Mouse (Mus musculus): ENCODE measurements around the gene Pitpnb.

Gene Pitpnb

DNA sequence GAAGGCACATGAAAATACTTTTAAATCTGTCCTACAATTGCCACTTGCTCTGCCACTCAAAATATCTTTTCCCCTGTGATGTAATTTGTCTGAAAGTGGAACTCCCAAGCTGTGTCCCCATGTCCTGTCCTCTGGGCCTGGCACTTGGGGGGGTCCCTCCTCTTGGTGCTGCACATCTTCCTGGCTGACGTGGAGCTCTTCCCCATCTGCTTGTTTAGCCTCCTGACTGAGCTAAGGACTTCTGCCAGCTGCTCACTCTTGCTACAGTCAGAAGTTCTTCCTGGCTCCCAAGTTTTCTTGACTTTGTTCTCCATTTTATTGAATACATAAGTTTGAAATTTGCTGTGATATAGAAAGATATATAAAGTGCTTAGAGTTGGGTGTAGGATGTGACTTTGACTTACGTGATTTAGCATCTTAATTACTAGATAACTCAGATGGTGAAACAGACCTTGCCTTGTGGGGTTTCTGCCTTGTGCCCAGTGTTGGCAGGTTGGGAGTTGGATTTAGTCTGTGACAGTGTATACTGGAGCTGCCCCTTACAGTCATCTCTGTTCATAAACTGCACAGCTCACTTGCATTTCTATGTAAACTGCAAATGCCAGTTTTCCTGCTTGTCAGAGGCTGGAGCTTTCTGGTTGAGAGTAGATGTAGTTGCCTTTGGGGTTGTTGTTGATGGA is 14.3 kb downstream of the Pitpnb start:
- DNase-seq (ENCODE audit: low spot score in 2 of 2) = no peak

GRCm38 (mm10) chr5:111356811-111357617 is 26.5 kb downstream of the Pitpnb start:
- peak; percentile 16 to 26 for DNase-seq (ENCODE audit: low spot score in 2 of 2)

DNA sequence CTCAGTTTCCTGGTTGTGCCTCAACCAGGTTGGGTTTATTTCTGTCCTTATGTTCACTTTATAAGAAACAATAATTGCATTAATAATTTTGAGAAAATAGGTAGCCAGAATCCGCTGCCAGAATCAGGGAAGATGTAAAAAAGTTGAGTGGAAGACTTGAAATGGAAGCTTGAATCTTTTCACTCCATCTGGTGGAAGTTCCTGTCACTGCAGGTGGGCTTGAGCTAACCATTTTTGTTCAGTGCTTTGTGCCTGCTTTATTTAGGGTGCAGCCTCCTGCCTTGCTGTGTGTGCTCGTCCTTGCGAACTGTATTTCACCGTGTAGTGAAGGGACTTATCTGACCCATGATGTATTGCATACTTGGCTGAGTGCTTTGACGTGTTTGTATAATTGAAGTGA is 30.0 kb downstream of the Pitpnb start:
- no peak for DNase-seq (ENCODE audit: low spot score in 2 of 2)

DNA sequence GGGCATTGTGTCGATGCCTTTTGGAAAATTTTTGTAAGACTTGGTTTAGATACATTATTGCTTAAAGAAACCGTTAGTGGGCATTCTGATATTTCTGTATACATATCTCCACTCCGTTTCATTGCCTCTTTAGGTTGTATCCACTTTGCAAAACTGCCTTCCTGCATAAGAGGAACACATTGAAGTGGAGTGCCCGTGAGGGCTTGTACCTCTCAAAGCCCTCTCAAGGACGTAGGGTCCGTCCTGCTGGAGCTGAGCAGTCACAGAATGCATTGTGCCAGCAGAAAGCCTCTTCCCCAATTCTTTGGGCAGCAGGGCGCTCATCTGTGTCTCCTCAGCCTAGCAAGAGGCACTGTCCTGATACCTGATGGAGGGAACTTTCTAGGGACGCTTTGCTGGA is 30.5 kb downstream of the Pitpnb start:
- DNase-seq (ENCODE audit: low spot score in 2 of 2) = no peak

GRCm38 (mm10) chr5:111361846-111362245 is 31.3 kb downstream of the Pitpnb start:
- DNase-seq (ENCODE audit: low spot score in 2 of 2) = no peak

DNA sequence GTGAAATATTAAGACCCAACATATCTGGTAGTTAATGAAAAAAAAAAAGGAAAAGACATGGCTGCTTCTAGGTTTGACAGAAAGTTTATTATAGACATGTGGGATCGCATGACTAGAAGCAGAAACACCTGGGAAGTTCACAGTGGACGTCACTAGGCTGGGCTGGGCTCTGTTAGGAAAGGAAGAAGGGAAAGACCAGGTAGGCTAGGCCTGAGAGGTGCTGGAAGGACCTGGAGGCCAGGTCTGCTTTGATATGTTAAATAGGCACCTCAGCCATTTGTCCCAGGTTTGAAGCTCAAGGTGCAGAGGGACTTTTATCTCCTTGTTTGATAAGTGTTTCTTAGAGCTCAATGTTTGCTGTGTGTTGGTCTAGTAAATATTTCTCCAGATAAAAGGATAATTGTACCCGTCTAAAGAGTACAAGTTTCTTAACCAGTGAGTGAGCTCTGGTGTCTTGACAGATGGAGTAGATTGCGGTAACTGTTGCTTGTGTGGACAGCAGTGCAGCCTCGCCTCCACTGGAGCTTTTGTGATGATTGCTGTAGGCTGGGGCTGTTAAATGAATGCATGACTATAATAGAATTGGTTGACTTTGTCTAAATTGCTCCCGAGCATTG is 33.0 kb downstream of the Pitpnb start:
- no peak for DNase-seq (ENCODE audit: low spot score in 2 of 2)

DNA sequence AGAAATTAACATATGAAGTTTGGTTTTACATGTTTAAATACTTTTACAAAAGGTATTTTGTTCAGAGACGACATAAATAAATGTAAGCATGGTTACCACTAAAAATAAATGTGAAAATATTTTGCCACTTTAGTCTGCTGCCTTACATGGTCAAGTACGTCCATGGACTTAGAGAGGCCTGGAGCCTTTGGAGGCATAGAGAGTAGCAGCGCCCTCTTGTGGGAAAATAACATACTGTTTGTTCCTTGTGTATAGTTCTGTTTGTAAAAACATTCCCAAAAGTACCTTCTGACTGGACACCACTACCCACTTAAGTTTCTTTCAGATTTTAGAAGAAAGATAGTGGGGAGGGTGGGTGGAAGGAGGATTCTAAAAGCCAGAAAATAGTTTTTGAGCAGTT is 34.0 kb downstream of the Pitpnb start:
- DNase-seq (ENCODE audit: low spot score in 2 of 2) = peak in 1 of 2 experiments; percentile 36

GRCm38 (mm10) chr5:111366140-111366539 is 35.6 kb downstream of the Pitpnb start:
- DNase-seq (ENCODE audit: low spot score in 2 of 2) = no peak

DNA sequence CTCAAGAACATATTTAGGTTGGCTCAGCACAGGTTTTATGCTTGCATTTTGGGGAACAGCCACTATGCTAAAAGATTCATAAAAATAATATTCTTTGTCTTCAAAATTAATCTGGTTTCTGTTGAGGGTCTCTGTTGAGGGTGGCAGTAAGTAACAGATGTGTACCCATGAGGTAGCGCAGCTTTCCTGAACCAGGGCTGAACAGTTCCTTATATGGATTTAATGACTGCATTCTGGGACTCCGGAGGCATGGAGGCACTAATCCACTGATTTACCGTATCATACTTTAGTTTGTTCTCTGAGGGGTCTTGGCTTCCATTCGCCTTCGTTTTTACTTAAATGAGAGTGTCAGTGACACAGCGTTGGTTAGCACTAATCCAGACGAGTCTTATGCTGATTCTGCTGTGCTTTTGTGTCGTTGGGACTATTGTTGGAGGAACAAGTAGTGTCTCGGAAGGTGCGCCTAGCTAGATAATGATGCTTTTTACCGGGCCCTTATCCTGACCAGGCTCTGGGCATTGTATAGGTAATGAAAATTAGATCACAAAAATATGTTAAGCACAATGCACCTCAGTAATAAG is 37.5 kb downstream of the Pitpnb start:
- DNase-seq (ENCODE audit: low spot score in 2 of 2) = no peak

- DNase-seq (ENCODE audit: low spot score in 2 of 2) = no peak
These were observed 38.0 kb downstream of the Pitpnb start for GRCm38 (mm10) chr5:111368576-111368975.

- no peak for DNase-seq (ENCODE audit: low spot score in 2 of 2)
These were observed 45.1 kb downstream of the Pitpnb start for GRCm38 (mm10) chr5:111375616-111376015.

- no peak for DNase-seq (ENCODE audit: low spot score in 2 of 2)
These were observed 45.9 kb downstream of the Pitpnb start for GRCm38 (mm10) chr5:111376276-111377020.

DNA sequence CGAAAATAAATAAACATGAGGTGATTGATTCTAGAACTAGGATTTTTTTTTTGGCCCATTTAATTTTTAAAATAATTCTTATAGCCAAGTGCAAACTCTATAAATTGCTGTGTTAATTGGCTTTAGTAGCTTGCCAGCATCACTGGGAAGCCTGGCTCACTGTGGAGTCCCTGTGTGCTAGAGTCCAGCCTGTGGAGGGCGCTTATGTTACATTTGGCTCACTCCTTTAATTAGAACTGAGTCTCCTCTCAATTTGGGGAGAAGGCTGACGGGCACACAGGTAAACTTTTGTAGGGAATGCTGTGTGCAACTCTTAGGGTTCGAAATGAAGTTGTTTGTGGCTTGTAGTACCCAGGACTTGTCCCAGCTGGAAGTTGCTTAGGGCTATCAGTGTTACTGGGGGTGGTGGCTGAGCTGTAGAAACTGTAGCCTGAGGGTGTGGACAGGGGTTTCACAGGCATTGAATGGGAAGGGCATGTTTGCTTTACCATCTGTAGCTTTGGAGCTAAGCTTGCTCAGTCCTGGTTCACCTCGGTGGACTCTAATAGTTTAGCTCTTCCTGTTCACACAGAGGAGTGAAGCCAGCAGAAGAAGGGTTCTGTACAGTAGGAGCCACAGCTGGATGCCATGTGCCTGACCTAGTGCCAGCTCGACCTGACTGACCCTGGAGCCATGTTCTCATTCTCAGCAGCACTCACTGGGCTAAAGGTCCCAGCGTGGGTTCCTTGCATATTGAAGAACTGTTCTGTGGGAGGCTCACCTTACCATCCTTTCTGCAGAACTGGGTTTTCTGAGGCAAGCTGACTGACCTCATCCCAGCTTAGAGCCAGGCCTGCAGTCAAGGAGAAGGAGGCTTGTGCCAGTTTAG is 47.8 kb downstream of the Pitpnb start:
- DNase-seq (ENCODE audit: low spot score in 2 of 2) = no peak

- DNase-seq (ENCODE audit: low spot score in 2 of 2) = no peak
These were observed 52.8 kb downstream of the Pitpnb start for GRCm38 (mm10) chr5:111383335-111383734.

- no peak for DNase-seq (ENCODE audit: low spot score in 2 of 2)
These were observed 60.3 kb downstream of the Pitpnb start for GRCm38 (mm10) chr5:111390911-111391310.

DNA sequence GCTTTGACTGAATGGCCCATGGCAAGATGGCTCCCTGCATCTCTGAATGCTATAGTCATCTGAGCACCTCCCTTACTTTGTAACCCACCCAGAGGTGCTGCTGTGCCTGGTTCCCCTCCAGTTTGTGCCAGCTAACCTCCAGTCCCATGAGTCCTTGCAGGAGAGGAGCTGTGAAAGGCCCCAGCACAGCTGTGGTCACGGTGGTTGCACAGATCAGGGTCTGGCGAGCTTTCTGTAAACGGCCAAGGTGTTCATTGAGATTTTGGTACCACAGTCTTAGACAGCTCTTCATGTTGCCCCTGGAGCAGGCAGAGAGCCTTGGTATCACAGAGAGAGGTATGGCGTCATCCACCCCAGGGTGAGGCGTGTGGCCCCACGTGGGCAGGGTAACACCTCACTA is 60.9 kb downstream of the Pitpnb start:
- DNase-seq (ENCODE audit: low spot score in 2 of 2) = no peak

DNA sequence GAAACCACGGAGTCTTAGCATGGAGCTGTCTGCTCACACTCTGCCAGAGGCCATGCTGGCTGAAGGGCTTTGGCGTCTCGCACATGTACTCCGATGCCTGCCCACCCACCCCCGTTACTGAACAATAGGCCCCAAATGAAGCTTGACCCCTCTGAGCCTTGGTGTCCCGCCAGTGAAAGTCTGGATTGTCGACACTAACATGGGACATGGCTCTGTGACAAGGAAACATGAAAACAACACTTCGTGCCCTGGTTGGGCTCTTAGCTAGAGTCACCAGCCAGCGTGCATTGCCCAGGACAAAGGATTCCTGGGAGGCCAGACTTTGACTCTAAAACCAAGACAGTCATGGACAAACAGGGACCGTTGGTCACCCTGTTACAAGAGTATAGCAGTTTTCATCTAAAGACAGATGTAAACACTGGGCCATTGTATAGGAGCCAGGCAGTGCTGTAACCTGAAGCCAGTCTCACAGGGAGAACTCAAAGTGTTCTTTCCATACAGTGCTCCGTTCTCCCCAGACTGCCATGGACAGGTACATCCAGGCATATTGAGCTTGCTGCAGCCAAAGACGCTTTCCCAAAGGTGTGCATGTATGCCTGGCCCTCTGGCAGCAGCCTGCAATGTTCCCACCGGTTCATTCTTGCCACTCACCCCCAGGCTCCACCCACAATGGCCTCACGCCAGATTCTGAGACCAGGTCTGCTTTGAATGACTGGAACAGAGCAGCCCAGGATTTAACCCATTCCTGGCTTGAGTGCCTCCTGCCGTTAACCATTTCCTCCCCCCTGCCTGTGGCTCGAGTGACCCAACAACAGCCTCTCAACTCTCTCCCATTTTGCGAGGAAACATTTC is 63.0 kb downstream of the Pitpnb start:
- DNase-seq (ENCODE audit: low spot score in 2 of 2) = no peak

GRCm38 (mm10) chr5:111394198-111395053 is 63.9 kb downstream of the Pitpnb start:
- no peak for DNase-seq (ENCODE audit: low spot score in 2 of 2)

GRCm38 (mm10) chr5:111395771-111396170 is 65.2 kb downstream of the Pitpnb start:
- no peak for DNase-seq (ENCODE audit: low spot score in 2 of 2)

Data from thymus, postnatal 10 days (tissue).